Comparison of ENCODE assay signal across 8 mouse cellular contexts in the genomic region with DNA sequence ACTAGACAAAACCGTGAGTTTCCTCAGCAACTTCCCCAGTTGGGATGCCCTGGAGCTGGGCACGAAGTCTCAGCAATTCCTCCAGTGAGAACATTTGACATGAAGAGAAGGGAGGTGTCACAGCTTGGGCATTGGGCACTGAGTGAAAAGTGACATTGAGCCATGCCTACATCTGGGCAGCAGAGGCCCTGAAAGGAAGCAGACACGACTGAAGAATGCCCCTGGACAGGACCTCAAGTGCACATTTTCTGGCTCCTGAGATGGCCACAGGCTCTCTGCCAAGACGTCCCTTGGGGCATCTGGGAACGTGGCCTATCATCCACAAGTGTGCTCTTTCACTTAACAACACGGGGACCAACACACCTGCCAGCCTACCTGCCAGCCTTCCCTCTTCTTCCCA. TPM values are rescaled to one million over a fixed set of nuclear protein-coding genes. Genes with fewer than 3 reads are reported as not detected.
A peak's percentile ranks its signal among the peaks of the same experiment; 100 is the strongest.
DNase-seq lines count a peak whose midpoint lies in the region; ATAC-seq and TF ChIP-seq lines count a peak whose summit lies in the region.

No protein-coding gene starts in this region.

- H3K27me3 ChIP-seq in embryonic facial prominence, embryonic 14.5 days (replicated peaks; ENCODE audit: control insufficient read depth, insufficient read depth, low read length), result no peaks in the 10 kb centered on the region; the same call in 1 of the 2 replicates
- no peaks in the 10 kb centered on the region for H3K27me3 ChIP-seq in intestine, postnatal 0 days (replicated peaks; ENCODE audit: control insufficient read depth, insufficient read depth, low read length)
- peaks cover 7% of the 10 kb centered on the region; the same call in 1 of the 2 replicates for H3K27me3 ChIP-seq in midbrain, embryonic 13.5 days

- no peak overlapping the region for H3K9ac ChIP-seq in embryonic facial prominence, embryonic 14.5 days (ENCODE audit: low read depth, low read length)
- H3K9ac ChIP-seq in intestine, postnatal 0 days (ENCODE audit: low read depth, low read length), result no peak overlapping the region
- H3K9ac ChIP-seq in midbrain, embryonic 13.5 days (replicated peaks), result no peak overlapping the region

- H3K4me1 ChIP-seq in embryonic facial prominence, embryonic 14.5 days (ENCODE audit: control insufficient read depth, insufficient read depth, low read length), result peaks cover 16% of the 10 kb centered on the region
- H3K4me1 ChIP-seq in intestine, postnatal 0 days (replicated peaks; ENCODE audit: control insufficient read depth, insufficient read depth, low read length), result peaks cover 10% of the 10 kb centered on the region; the same call in 1 of the 2 replicates
- peaks cover 27% of the 10 kb centered on the region for H3K4me1 ChIP-seq in midbrain, embryonic 13.5 days (replicated peaks)

- WGBS in embryonic facial prominence, embryonic 14.5 days, result 46% methylated on average over 6 of the region's 6 CpGs
- WGBS in intestine, postnatal 0 days, result 44% methylated on average over 6 of the region's 6 CpGs
- 58% methylated on average over 6 of the region's 6 CpGs for WGBS in midbrain, embryonic 13.5 days

- no peak for DNase-seq in layer of hippocampus, adult 2 months (ENCODE audit: low spot score in 2 of 2)
- DNase-seq in layer of hippocampus, postnatal 14 days (ENCODE audit: low spot score in 2 of 2), result no peak
- no peak for DNase-seq in embryonic facial prominence, embryonic 14.5 days (ENCODE audit: low spot score)
- DNase-seq in gastrocnemius, adult 8-10 months (ENCODE audit: low spot score in 2 of 2), result no peak
- DNase-seq in spleen, postnatal 14 days (ENCODE audit: low spot score in 2 of 2), result no peak
- no peak for DNase-seq in layer of hippocampus, adult 18-20 months (ENCODE audit: low spot score in 2 of 2)

- H3K27ac ChIP-seq in layer of hippocampus, adult 2 months, result peak overlapping the region; percentile 94; the same call in 1 of the 2 replicates
- H3K27ac ChIP-seq in embryonic facial prominence, embryonic 14.5 days (replicated peaks; ENCODE audit: low read depth, low read length), result no peak overlapping the region
- H3K27ac ChIP-seq in intestine, postnatal 0 days (ENCODE audit: low read depth, low read length), result no peak overlapping the region
- no peak overlapping the region for H3K27ac ChIP-seq in midbrain, embryonic 13.5 days

- no peak for ATAC-seq in embryonic facial prominence, embryonic 14.5 days (ENCODE audit: low read depth)
- ATAC-seq in intestine, postnatal 0 days, result no peak
- no peak for ATAC-seq in midbrain, embryonic 13.5 days

- H3K4me2 ChIP-seq in embryonic facial prominence, embryonic 14.5 days (ENCODE audit: low read depth, low read length), result peak overlapping the region; percentile 98
- peak overlapping the region; percentile 91 for H3K4me2 ChIP-seq in intestine, postnatal 0 days (replicated peaks; ENCODE audit: low read depth)
- peak overlapping the region; percentile 90 for H3K4me2 ChIP-seq in midbrain, embryonic 13.5 days (replicated peaks)

- peak overlapping the region; percentile 87 for H3K4me3 ChIP-seq in layer of hippocampus, adult 2 months
- peak overlapping the region; percentile 92 for H3K4me3 ChIP-seq in embryonic facial prominence, embryonic 14.5 days (ENCODE audit: low read depth, low read length)
- peak overlapping the region; percentile 93 for H3K4me3 ChIP-seq in intestine, postnatal 0 days (ENCODE audit: low read depth, low read length)
- H3K4me3 ChIP-seq in midbrain, embryonic 13.5 days (replicated peaks), result peak overlapping the region; percentile 95; the same call in 1 of the 2 replicates

- no peaks in the 10 kb centered on the region for H3K36me3 ChIP-seq in embryonic facial prominence, embryonic 14.5 days (ENCODE audit: control insufficient read depth, insufficient read depth, low read length)
- H3K36me3 ChIP-seq in intestine, postnatal 0 days (ENCODE audit: control insufficient read depth, insufficient read depth), result no peaks in the 10 kb centered on the region
- H3K36me3 ChIP-seq in midbrain, embryonic 13.5 days, result no peaks in the 10 kb centered on the region

- H3K9me3 ChIP-seq in embryonic facial prominence, embryonic 14.5 days (ENCODE audit: control insufficient read depth, low read length), result no peaks in the 10 kb centered on the region
- H3K9me3 ChIP-seq in intestine, postnatal 0 days (ENCODE audit: control insufficient read depth), result no peaks in the 10 kb centered on the region
- H3K9me3 ChIP-seq in midbrain, embryonic 13.5 days, result no peaks in the 10 kb centered on the region

- TF ChIP-seq CTCF in layer of hippocampus, adult 2 months (conservative IDR thresholded peaks at IDR 0.05), result no peak
- TF ChIP-seq CTCF in intestine, postnatal 0 days (IDR thresholded peaks at IDR 0.05; ENCODE audit: low read depth), result no peak

RNA-seq across cellular contexts. Expression of a gene that starts 1.0 kb away (rescaled TPM):
- total RNA-seq in layer of hippocampus, adult 2 months (2021), result 10 to 100 TPM; 79.9 to 94.0 TPM
- 10 to 100 TPM; 80.9 to 90.8 TPM for total RNA-seq in layer of hippocampus, postnatal 14 days (2021)
- 14.6 and 14.7 TPM in 2 replicates for polyA plus RNA-seq in embryonic facial prominence, embryonic 14.5 days (2014; fragmentation: Nextera tagmentation; extraction: Ambion mirVana)
- 7.6 and 8.2 TPM in 2 replicates for polyA plus RNA-seq in intestine, postnatal 0 days (2015; fragmentation: Nextera tagmentation; extraction: Ambion mirVana)
- 16.1 and 20.6 TPM in 2 replicates for polyA plus RNA-seq in midbrain, embryonic 13.5 days (2015; fragmentation: Nextera tagmentation; extraction: Ambion mirVana)
- total RNA-seq in gastrocnemius, adult 8-10 months (2022), result 10 to 100 TPM; 27.3 to 40.0 (median 33.9) TPM
- total RNA-seq in layer of hippocampus, adult 18-20 months (2021), result 10 to 100 TPM; 81.1 to 88.2 TPM
